Mouse (Mus musculus): ENCODE data around the gene Plb1. TPM values are rescaled to one million over a fixed set of nuclear protein-coding genes. Genes with fewer than 3 reads are reported as not detected.

Gene Plb1
- polyA plus RNA-seq, 1 experiment = not detected

DNA sequence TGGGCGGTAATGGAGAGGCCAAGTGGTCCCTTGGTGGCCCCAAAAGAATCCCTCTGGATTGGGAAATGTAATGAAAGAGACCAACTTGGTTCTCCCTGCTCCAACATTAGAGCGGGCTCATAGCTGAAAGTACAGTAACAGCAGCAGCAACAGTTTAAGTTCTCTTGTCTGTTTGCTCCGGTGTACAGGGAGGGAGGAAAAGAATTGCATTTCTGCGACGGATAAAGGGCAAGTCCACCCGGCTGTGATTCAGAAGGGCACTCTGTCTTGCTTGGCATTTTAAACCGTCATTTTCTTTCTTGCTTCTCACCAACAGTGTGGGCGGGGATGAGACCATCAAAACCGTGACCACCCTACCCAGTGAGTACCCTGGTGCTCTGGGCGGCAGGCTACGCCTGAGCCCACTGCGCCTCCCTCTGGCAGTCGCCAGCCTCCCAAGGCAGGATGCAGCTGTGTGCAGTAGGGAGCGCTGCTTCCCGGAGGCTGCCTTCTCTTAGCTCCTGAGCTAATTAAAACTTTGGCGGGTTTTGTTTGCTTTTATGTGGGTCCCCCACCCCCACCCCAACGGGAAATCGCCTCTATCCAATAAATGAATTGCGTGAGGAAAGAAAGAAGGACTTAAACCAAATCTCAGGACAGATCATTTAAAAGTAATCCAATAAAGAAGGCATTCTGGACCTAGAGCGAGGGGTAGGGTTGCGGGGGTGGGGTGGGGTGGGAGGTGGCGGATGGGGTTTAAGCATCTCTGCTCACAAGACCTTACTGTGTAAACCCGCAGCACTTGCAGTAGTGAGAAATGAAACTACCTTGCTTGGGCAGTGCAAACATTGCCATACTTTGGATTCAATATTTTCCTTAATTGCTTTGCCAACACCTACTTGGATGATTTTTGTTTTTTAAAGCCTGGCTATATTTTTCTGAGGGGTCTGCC, 70.7 kb downstream of the Plb1 start:
- no peak overlapping the region for H3K4me3 ChIP-seq (replicated peaks; ENCODE audit: control insufficient read depth, low read depth, low read length)
- no peaks in the 10 kb centered on the region for H3K4me1 ChIP-seq (ENCODE audit: control insufficient read depth, insufficient read depth, low read length)
- H3K27ac ChIP-seq (ENCODE audit: control insufficient read depth, insufficient read depth, low read depth, low read length, poor library complexity) = no peak overlapping the region
- TF ChIP-seq CTCF (IDR thresholded peaks at IDR 0.05; ENCODE audit: control insufficient read depth, insufficient read depth, low read length) (peak; percentile 49), POLR2A (IDR thresholded peaks at IDR 0.05; ENCODE audit: borderline replicate concordance, control insufficient read depth, low read depth, low read length) (no peak)
- 14% methylated on average over 23 of the region's 23 CpGs for WGBS

DNA sequence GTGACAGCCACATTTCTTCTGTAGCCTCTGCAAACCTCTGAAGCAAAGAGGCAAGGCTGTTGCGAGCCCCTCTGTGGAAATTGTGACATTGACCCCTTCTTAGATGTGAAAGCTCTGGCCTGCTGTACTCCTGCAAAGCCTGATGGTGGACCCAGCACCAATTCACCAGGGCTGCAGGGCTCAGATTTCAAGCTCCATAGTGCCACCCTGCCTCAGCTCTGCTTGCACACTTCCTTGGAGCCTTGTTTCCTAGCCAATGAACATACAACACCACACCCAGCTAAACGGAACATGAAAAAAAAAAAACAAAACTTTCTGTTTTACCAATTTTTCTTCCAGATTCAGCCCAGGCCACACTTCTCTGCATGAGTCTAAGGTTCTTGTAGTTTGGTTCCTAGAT, 74.6 kb downstream of the Plb1 start:
- WGBS = 56% methylated on average over 2 of the region's 2 CpGs
- Histone ChIP-seq H3K27ac (ENCODE audit: control insufficient read depth, insufficient read depth, low read depth, low read length, poor library complexity) (no peak overlapping the region), H3K4me3 (replicated peaks; ENCODE audit: control insufficient read depth, low read depth, low read length) (no peak overlapping the region), H3K4me1 (ENCODE audit: control insufficient read depth, insufficient read depth, low read length) (no peaks in the 10 kb centered on the region)
- TF ChIP-seq POLR2A (IDR thresholded peaks at IDR 0.05; ENCODE audit: borderline replicate concordance, control insufficient read depth, low read depth, low read length) = no peak
- no peak for TF ChIP-seq CTCF (IDR thresholded peaks at IDR 0.05; ENCODE audit: control insufficient read depth, insufficient read depth, low read length)

DNA sequence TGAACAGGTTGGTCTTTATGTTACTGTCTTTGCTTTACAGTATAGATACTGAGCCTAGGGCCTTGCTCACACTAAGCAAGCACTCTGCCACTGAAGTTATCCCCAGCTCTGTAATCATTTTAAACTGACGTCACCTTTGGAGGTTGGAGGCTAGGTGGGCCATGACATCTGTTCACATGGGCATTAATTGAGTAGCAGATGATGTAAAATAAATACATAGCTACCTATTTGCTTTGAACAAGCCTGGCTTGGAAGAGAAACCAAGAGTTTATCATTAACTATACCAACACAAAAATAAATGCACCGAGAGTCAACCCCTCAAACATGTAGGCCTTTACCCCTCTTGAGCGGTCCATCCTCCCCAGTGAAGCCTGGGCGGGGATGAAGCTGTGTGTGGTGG, 76.1 kb downstream of the Plb1 start:
- Histone ChIP-seq H3K27ac (ENCODE audit: control insufficient read depth, insufficient read depth, low read depth, low read length, poor library complexity) (no peak overlapping the region), H3K4me3 (replicated peaks; ENCODE audit: control insufficient read depth, low read depth, low read length) (no peak overlapping the region), H3K4me1 (ENCODE audit: control insufficient read depth, insufficient read depth, low read length) (no peaks in the 10 kb centered on the region)
- WGBS = 82% methylated on average over 4 of the region's 4 CpGs
- TF ChIP-seq POLR2A (IDR thresholded peaks at IDR 0.05; ENCODE audit: borderline replicate concordance, control insufficient read depth, low read depth, low read length) (no peak), CTCF (IDR thresholded peaks at IDR 0.05; ENCODE audit: control insufficient read depth, insufficient read depth, low read length) (no peak)

- H3K4me3 ChIP-seq (replicated peaks; ENCODE audit: control insufficient read depth, low read depth, low read length) = no peak overlapping the region
- TF ChIP-seq POLR2A (IDR thresholded peaks at IDR 0.05; ENCODE audit: borderline replicate concordance, control insufficient read depth, low read depth, low read length) = no peak
- TF ChIP-seq CTCF (IDR thresholded peaks at IDR 0.05; ENCODE audit: control insufficient read depth, insufficient read depth, low read length) = no peak
- no peak overlapping the region for H3K27ac ChIP-seq (ENCODE audit: control insufficient read depth, insufficient read depth, low read depth, low read length, poor library complexity)
- no peaks in the 10 kb centered on the region for H3K4me1 ChIP-seq (ENCODE audit: control insufficient read depth, insufficient read depth, low read length)
- WGBS = 52% methylated on average over 1 of the region's 1 CpGs
These were observed 77.2 kb downstream of the Plb1 start for GRCm38 (mm10) chr5:32309714-32310113.

DNA sequence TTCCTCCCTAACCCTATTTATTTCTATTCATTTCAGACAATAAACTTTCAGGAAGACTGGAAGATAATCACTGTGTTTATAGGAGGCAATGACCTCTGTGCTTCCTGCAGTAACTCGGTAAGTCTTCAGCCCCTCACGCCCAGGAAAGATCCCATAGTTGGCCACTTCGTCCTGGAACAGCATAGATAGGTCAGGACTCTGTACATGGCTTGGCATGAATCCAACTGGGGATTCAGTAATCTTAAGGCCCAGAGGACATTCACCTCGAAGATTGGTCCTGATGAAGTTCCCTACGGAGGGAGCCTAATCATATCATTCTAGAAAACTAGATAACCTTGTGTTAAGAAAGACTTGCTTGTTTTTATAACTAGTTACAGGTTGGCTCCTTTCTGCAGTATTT, 78.3 kb downstream of the Plb1 start:
- no peaks in the 10 kb centered on the region for H3K4me1 ChIP-seq (ENCODE audit: control insufficient read depth, insufficient read depth, low read length)
- 68% methylated on average over 5 of the region's 5 CpGs for WGBS
- no peak overlapping the region for H3K27ac ChIP-seq (ENCODE audit: control insufficient read depth, insufficient read depth, low read depth, low read length, poor library complexity)
- TF ChIP-seq CTCF (IDR thresholded peaks at IDR 0.05; ENCODE audit: control insufficient read depth, insufficient read depth, low read length) = no peak
- no peak for TF ChIP-seq POLR2A (IDR thresholded peaks at IDR 0.05; ENCODE audit: borderline replicate concordance, control insufficient read depth, low read depth, low read length)
- H3K4me3 ChIP-seq (replicated peaks; ENCODE audit: control insufficient read depth, low read depth, low read length) = no peak overlapping the region

DNA sequence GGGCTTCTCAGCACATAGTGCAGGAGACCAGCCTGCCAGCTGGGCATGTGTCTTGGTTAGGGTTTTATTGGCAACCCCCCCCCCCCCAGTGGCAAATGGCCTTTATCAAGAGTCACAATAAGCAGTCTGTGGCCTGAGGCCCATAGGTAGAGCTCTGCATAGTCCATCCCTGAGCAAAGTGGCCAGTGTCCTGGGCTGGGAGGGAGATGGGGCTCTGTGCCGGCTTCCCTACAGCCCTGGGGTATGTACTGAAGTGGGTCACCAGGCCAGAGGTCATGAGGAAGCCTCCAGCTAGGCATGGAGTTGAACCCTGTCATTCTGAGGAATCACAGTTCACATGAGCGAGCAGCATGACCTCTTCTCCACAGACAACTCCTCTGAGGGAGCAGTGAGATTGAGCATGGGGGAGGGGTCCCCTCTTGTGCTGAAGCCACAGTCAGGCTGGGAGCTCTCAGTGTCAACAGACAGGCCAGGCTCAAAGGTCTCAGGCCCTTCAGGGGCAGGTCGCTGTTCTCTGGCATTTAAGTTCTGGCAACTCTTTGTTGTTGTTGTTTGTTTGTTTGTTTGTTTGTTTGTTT, 79.2 kb downstream of the Plb1 start:
- no peak for TF ChIP-seq POLR2A (IDR thresholded peaks at IDR 0.05; ENCODE audit: borderline replicate concordance, control insufficient read depth, low read depth, low read length)
- TF ChIP-seq CTCF (IDR thresholded peaks at IDR 0.05; ENCODE audit: control insufficient read depth, insufficient read depth, low read length) = no peak
- H3K4me3 ChIP-seq (replicated peaks; ENCODE audit: control insufficient read depth, low read depth, low read length) = no peak overlapping the region
- H3K27ac ChIP-seq (ENCODE audit: control insufficient read depth, insufficient read depth, low read depth, low read length, poor library complexity) = no peak overlapping the region
- H3K4me1 ChIP-seq (ENCODE audit: control insufficient read depth, insufficient read depth, low read length) = no peaks in the 10 kb centered on the region
- WGBS = 85% methylated on average over 3 of the region's 3 CpGs

DNA sequence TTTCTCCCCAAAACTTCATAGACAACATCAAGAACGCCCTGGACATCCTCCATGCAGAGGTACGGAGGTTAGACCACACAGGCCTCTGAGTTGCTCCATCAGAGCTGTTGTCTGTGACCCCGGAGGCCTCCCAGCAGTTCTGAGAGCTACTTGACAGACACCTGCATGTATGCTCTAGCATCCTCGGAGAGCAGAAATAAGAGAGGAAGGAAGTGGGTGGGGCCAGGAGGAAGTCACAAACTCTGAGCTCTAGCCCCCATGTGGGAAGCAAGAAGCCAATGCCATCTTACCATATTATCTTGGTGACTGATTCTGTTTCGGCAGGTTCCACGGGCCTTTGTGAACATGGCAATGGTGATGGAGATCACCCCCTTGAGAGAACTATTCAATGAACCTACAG, 81.2 kb downstream of the Plb1 start:
- no peak overlapping the region for H3K4me3 ChIP-seq (replicated peaks; ENCODE audit: control insufficient read depth, low read depth, low read length)
- 37% methylated on average over 6 of the region's 6 CpGs for WGBS
- H3K4me1 ChIP-seq (ENCODE audit: control insufficient read depth, insufficient read depth, low read length) = no peaks in the 10 kb centered on the region
- no peak overlapping the region for H3K27ac ChIP-seq (ENCODE audit: control insufficient read depth, insufficient read depth, low read depth, low read length, poor library complexity)
- TF ChIP-seq CTCF (IDR thresholded peaks at IDR 0.05; ENCODE audit: control insufficient read depth, insufficient read depth, low read length) (no peak), POLR2A (IDR thresholded peaks at IDR 0.05; ENCODE audit: borderline replicate concordance, control insufficient read depth, low read depth, low read length) (no peak)

DNA sequence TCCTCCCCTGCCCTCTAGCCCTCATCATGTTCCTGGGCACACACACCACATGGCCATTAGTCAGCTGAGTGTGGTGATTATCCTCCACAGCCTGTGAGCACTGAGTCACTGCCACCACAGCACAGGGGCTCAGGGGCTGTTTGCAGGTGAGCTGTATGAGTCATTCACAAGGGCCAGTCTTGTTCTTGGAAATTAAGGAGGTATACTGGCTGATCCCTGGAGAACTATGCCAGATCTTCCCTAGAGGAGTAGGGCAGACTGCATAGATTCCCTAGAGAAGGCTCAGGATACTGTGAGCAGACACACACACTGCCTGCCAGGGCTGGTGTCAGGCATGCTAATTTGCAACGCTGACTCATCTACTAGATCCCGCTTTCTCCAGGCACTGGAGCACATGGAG, 82.2 kb downstream of the Plb1 start:
- H3K4me3 ChIP-seq (replicated peaks; ENCODE audit: control insufficient read depth, low read depth, low read length) = no peak overlapping the region
- WGBS = 69% methylated on average over 2 of the region's 2 CpGs
- H3K27ac ChIP-seq (ENCODE audit: control insufficient read depth, insufficient read depth, low read depth, low read length, poor library complexity) = no peak overlapping the region
- H3K4me1 ChIP-seq (ENCODE audit: control insufficient read depth, insufficient read depth, low read length) = no peaks in the 10 kb centered on the region
- TF ChIP-seq CTCF (IDR thresholded peaks at IDR 0.05; ENCODE audit: control insufficient read depth, insufficient read depth, low read length) (no peak), POLR2A (IDR thresholded peaks at IDR 0.05; ENCODE audit: borderline replicate concordance, control insufficient read depth, low read depth, low read length) (no peak)

Measured in bone marrow, adult 2 months (tissue).